Mouse (Mus musculus): ENCODE measurements around the gene Cyp2c23. TPM values are rescaled to one million over a fixed set of nuclear protein-coding genes. Genes with fewer than 3 reads are reported as not detected.

Cyp2c23 gene
- 0.07 TPM in 1 of 2 replicates, not detected in the other for polyA plus RNA-seq (2015; fragmentation: Nextera tagmentation; extraction: Ambion mirVana)

GRCm38 (mm10) chr19:44028972-44029371, at the start of gene Cyp2c23:
TSS of gene Cyp2c23 (minus strand) at chr19:44029208.
- ATAC-seq, result no peak
- WGBS, result 85% methylated on average over 6 of the region's 8 CpGs
- H3K4me1 ChIP-seq (ENCODE audit: control insufficient read depth, insufficient read depth, low read depth, low read length), result no peaks in the 10 kb centered on the region

DNA sequence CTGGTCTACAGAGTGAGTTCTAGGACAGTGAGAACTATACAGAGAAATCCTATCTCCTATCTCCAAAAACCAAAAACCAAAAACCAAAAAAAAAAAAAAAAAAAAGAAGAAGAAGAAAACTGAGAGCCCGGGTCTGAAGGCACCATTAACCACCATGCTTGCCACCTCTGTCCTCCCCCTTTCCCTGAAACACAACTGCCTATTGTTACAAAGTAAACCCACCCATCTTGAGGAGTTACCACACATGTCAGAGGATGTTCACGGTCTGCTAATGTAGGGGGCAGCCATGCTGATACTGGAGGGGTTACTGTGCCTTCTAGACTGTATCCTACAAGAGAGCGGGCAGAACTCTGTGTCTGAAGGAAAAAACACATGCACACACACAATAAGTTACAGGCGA, 48.0 kb upstream of the Cyp2c23 start:
- Histone ChIP-seq H3K4me3 (ENCODE audit: low read length) (no peak overlapping the region), H3K27ac (ENCODE audit: low read depth, low read length) (no peak overlapping the region), H3K4me2 (ENCODE audit: low read length) (no peak overlapping the region), H3K9me3 (ENCODE audit: control insufficient read depth, low read length) (no peaks in the 10 kb centered on the region), H3K36me3 (ENCODE audit: control insufficient read depth, insufficient read depth, low read length) (peaks cover 24% of the 10 kb centered on the region), H3K4me1 (ENCODE audit: control insufficient read depth, insufficient read depth, low read depth, low read length) (no peaks in the 10 kb centered on the region), H3K9ac (ENCODE audit: low read depth, low read length) (no peak overlapping the region), H3K27me3 (replicated peaks; ENCODE audit: control insufficient read depth, insufficient read depth, low read length) (no peaks in the 10 kb centered on the region)
- no peak for ATAC-seq
- WGBS, result 82% methylated on average over 4 of the region's 4 CpGs

More at GRCm38 (mm10) chr19:44028972-44029371, at the start of gene Cyp2c23:
- no peak within 1 kb of the TSS for H3K9ac ChIP-seq (ENCODE audit: low read depth, low read length)
- H3K36me3 ChIP-seq (ENCODE audit: control insufficient read depth, insufficient read depth, low read length), result no peaks in the 10 kb centered on the region
- no peaks in the 10 kb centered on the region for H3K9me3 ChIP-seq (ENCODE audit: control insufficient read depth, low read length)
- no peak within 1 kb of the TSS for H3K4me3 ChIP-seq (ENCODE audit: low read length)
- H3K27me3 ChIP-seq (replicated peaks; ENCODE audit: control insufficient read depth, insufficient read depth, low read length), result no peaks in the 10 kb centered on the region
- no peak within 1 kb of the TSS for H3K27ac ChIP-seq (ENCODE audit: low read depth, low read length)
- no peak within 1 kb of the TSS for H3K4me2 ChIP-seq (ENCODE audit: low read length)

DNA sequence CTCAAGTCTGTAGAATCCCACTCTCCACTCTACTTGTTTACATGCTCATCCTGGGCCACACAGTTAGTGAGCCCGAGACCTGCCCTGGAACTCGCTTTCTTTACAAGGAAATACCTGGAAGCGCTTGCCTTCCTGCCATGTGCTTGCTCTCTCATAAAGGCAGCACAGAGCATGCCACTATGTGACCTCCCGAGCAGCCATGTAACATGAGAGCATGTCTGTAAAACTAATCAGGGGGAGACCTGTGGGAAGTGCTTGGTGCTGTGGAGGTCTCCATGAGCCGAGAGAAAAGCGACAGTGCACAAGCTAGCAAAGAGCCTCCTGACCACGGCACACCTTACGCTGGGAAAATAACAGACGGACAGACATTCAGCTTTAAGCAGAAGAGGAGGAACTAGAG, 47.4 kb upstream of the Cyp2c23 start:
- WGBS, result 89% methylated on average over 9 of the region's 9 CpGs
- peaks cover 24% of the 10 kb centered on the region for H3K36me3 ChIP-seq (ENCODE audit: control insufficient read depth, insufficient read depth, low read length)

DNA sequence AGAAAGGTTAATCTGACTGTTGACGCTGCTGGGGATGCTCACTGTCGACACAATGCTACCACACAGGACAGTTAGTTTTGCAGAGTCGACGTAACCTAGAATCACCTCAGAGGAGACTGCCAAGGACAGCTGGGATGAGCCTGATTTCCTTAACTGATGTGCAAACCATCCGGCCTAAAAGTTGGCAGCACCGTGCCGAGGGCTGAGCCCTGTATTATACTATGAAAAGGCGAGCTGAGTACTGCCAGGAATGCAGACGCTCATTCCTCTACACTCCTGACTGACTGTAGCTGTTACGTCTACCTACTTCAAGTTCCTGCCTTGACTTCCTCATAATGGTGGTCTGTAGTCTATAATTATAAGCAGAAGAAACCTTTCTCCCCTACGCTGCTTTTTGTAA, 46.0 kb upstream of the Cyp2c23 start:
- Histone ChIP-seq H3K27me3 (replicated peaks; ENCODE audit: control insufficient read depth, insufficient read depth, low read length) (no peaks in the 10 kb centered on the region), H3K4me3 (ENCODE audit: low read length) (no peak overlapping the region), H3K4me1 (ENCODE audit: control insufficient read depth, insufficient read depth, low read depth, low read length) (no peaks in the 10 kb centered on the region), H3K36me3 (ENCODE audit: control insufficient read depth, insufficient read depth, low read length) (peaks cover 20% of the 10 kb centered on the region), H3K9ac (ENCODE audit: low read depth, low read length) (no peak overlapping the region), H3K9me3 (ENCODE audit: control insufficient read depth, low read length) (no peaks in the 10 kb centered on the region), H3K27ac (ENCODE audit: low read depth, low read length) (no peak overlapping the region), H3K4me2 (ENCODE audit: low read length) (no peak overlapping the region)
- ATAC-seq, result no peak
- WGBS, result 87% methylated on average over 11 of the region's 11 CpGs

More for the DNA sequence above, 47.4 kb upstream of the Cyp2c23 start:
- Histone ChIP-seq H3K9ac (ENCODE audit: low read depth, low read length) (no peak overlapping the region), H3K9me3 (ENCODE audit: control insufficient read depth, low read length) (no peaks in the 10 kb centered on the region), H3K27ac (ENCODE audit: low read depth, low read length) (no peak overlapping the region), H3K4me2 (ENCODE audit: low read length) (no peak overlapping the region), H3K27me3 (replicated peaks; ENCODE audit: control insufficient read depth, insufficient read depth, low read length) (no peaks in the 10 kb centered on the region), H3K4me3 (ENCODE audit: low read length) (no peak overlapping the region), H3K4me1 (ENCODE audit: control insufficient read depth, insufficient read depth, low read depth, low read length) (no peaks in the 10 kb centered on the region)
- no peak for ATAC-seq

DNA sequence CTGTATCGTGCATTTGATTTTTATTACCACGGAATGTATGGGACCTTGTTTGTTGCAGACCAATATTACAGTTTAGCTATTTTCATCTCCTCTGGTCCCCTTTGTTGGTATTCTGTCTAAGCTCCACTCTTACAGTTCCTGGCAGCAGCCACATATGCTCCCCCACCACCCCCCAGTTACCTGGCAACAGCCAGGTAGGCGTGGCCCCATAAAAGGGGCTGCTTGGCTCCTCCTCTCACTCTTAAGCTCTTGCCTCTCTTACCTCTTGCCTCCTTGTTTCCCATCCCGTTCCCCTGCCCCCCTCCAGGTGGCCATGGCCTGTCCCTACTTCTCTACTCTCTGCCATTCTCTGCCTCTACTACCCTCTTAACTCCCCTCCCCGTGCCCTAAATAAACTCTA, 42.2 kb upstream of the Cyp2c23 start:
- no peaks in the 10 kb centered on the region for H3K9me3 ChIP-seq (ENCODE audit: control insufficient read depth, low read length)
- no peaks in the 10 kb centered on the region for H3K27me3 ChIP-seq (replicated peaks; ENCODE audit: control insufficient read depth, insufficient read depth, low read length)
- WGBS, result 58% methylated on average over 5 of the region's 5 CpGs
- H3K4me3 ChIP-seq (ENCODE audit: low read length), result no peak overlapping the region
- H3K36me3 ChIP-seq (ENCODE audit: control insufficient read depth, insufficient read depth, low read length), result peaks cover 10% of the 10 kb centered on the region; the same call in 1 of the 2 replicates
- H3K4me2 ChIP-seq (ENCODE audit: low read length), result no peak overlapping the region
- no peak overlapping the region for H3K9ac ChIP-seq (ENCODE audit: low read depth, low read length)
- no peak overlapping the region for H3K27ac ChIP-seq (ENCODE audit: low read depth, low read length)
- peaks cover 13% of the 10 kb centered on the region for H3K4me1 ChIP-seq (ENCODE audit: control insufficient read depth, insufficient read depth, low read depth, low read length)
- no peak for ATAC-seq

- no peak for ATAC-seq
- 4% methylated on average over 4 of the region's 4 CpGs for WGBS
- Histone ChIP-seq H3K4me3 (ENCODE audit: low read length) (peak overlapping the region; percentile 90), H3K27ac (ENCODE audit: low read depth, low read length) (peak overlapping the region; percentile 46; the same call in 1 of the 2 replicates), H3K9me3 (ENCODE audit: control insufficient read depth, low read length) (no peaks in the 10 kb centered on the region), H3K9ac (ENCODE audit: low read depth, low read length) (peak overlapping the region; percentile 87), H3K27me3 (replicated peaks; ENCODE audit: control insufficient read depth, insufficient read depth, low read length) (no peaks in the 10 kb centered on the region), H3K36me3 (ENCODE audit: control insufficient read depth, insufficient read depth, low read length) (0 out of 2 replicates have a peak, but pooled peaks cover 1% of the 10 kb centered on the region), H3K4me2 (ENCODE audit: low read length) (peak overlapping the region; percentile 92), H3K4me1 (ENCODE audit: control insufficient read depth, insufficient read depth, low read depth, low read length) (peaks cover 13% of the 10 kb centered on the region)
Observed at GRCm38 (mm10) chr19:44069914-44070232, 40.9 kb upstream of the Cyp2c23 start.

GRCm38 (mm10) chr19:44069121-44069913, 40.3 kb upstream of the Cyp2c23 start, which contains the start of gene Erlin1:
TSS of gene Erlin1 (minus strand) at chr19:44069785.
- Histone ChIP-seq H3K4me1 (ENCODE audit: control insufficient read depth, insufficient read depth, low read depth, low read length) (peaks cover 13% of the 10 kb centered on the region), H3K4me2 (ENCODE audit: low read length) (peak within 1 kb of the TSS; percentile 92), H3K27ac (ENCODE audit: low read depth, low read length) (peak within 1 kb of the TSS; percentile 81), H3K4me3 (ENCODE audit: low read length) (peak within 1 kb of the TSS; percentile 90), H3K36me3 (ENCODE audit: control insufficient read depth, insufficient read depth, low read length) (no peaks in the 10 kb centered on the region), H3K9ac (ENCODE audit: low read depth, low read length) (peak within 1 kb of the TSS; percentile 87), H3K27me3 (replicated peaks; ENCODE audit: control insufficient read depth, insufficient read depth, low read length) (no peaks in the 10 kb centered on the region), H3K9me3 (ENCODE audit: control insufficient read depth, low read length) (no peaks in the 10 kb centered on the region)
- under 1% methylated on average over 71 of the region's 75 CpGs for WGBS
- ATAC-seq, result peak; percentile 96

DNA sequence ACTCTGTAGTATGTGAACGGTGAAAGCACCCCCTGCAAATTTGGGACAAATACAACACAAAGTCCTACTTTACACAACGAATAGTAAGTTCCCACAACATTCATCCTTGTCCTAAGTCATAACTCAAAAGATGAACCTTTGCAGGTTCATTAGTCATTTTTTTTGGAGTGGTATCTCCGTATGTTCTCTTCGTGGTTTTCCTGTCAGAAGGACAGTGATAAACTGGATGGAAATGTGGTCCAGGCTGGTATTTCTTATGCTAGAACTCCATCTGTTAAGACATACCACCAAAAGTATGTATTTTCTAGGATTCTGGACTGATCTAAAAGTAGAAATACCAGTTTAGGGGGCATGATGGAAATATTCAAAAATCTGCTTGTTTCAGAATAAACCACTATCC, 39.2 kb upstream of the Cyp2c23 start:
- no peak for ATAC-seq
- Histone ChIP-seq H3K36me3 (ENCODE audit: control insufficient read depth, insufficient read depth, low read length) (0 out of 2 replicates have a peak, but pooled peaks cover 2% of the 10 kb centered on the region), H3K9me3 (ENCODE audit: control insufficient read depth, low read length) (no peaks in the 10 kb centered on the region), H3K27me3 (replicated peaks; ENCODE audit: control insufficient read depth, insufficient read depth, low read length) (no peaks in the 10 kb centered on the region), H3K9ac (ENCODE audit: low read depth, low read length) (no peak overlapping the region), H3K27ac (ENCODE audit: low read depth, low read length) (no peak overlapping the region), H3K4me1 (ENCODE audit: control insufficient read depth, insufficient read depth, low read depth, low read length) (peaks cover 13% of the 10 kb centered on the region), H3K4me3 (ENCODE audit: low read length) (peak overlapping the region; percentile 90), H3K4me2 (ENCODE audit: low read length) (peak overlapping the region; percentile 92)
- WGBS, result 80% methylated on average over 4 of the region's 4 CpGs

GRCm38 (mm10) chr19:44067323-44068049, 38.5 kb upstream of the Cyp2c23 start:
- H3K9ac ChIP-seq (ENCODE audit: low read depth, low read length), result no peak overlapping the region
- no peaks in the 10 kb centered on the region for H3K9me3 ChIP-seq (ENCODE audit: control insufficient read depth, low read length)
- WGBS, result 84% methylated on average over 9 of the region's 9 CpGs
- H3K27ac ChIP-seq (ENCODE audit: low read depth, low read length), result no peak overlapping the region
- 0 out of 2 replicates have a peak, but pooled peaks cover 2% of the 10 kb centered on the region for H3K36me3 ChIP-seq (ENCODE audit: control insufficient read depth, insufficient read depth, low read length)
- H3K4me1 ChIP-seq (ENCODE audit: control insufficient read depth, insufficient read depth, low read depth, low read length), result peaks cover 13% of the 10 kb centered on the region
- ATAC-seq, result no peak
- H3K27me3 ChIP-seq (replicated peaks; ENCODE audit: control insufficient read depth, insufficient read depth, low read length), result no peaks in the 10 kb centered on the region
- no peak overlapping the region for H3K4me2 ChIP-seq (ENCODE audit: low read length)
- no peak overlapping the region for H3K4me3 ChIP-seq (ENCODE audit: low read length)

Measured in hindbrain, embryonic 16.5 days (tissue).